Comparison of ENCODE assay signal across 17 mouse cellular contexts in the genomic region with DNA sequence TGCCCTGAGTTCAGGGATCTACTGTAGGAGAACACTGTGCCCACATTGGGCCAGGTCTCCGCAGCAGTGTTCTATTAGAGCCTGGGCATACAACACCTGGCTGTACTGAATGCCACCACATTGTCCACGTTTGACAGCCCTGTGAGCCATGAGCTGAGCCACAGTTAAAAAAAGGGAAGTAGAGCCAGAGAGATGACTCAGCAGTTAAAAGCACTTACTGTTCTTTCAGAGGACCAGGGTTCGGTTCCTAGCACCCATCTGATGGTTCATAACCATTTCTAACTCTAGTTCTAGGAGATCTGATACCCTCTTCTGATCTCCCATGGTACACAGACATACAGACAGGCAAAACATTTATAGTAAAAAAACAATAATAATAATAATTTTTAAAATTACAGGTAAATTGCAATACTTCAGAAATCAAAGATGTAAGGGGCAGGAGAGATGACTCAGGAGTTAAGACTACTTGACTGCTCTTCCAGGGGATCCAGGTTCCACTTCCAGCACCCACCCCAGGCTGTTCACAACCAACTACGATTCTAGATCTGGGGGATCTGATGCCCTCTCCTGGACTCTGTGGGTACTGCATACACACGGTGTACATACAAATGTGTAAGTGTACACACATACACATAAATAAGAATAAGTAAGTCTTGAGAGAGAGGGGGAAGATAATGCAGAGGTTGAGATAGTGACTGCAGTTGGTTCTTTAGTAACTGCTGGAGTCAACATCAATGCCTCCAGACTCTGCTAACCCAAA. TPM values are rescaled to one million over a fixed set of nuclear protein-coding genes. Genes with fewer than 3 reads are reported as not detected.
DNase-seq lines count a peak whose midpoint lies in the region; ATAC-seq and TF ChIP-seq lines count a peak whose summit lies in the region.
"Had no signal": no experiment of that assay in that cellular context is flagged by ENCODE, and none has a peak within 500 bp of the region (broad histone marks: within the 10 kb centered on the region; RNA-seq: fewer than 3 reads in every experiment).

No protein-coding gene starts in this region.

- no peaks in the 10 kb centered on the region for H3K4me1 ChIP-seq in kidney, adult 2 months (ENCODE audit: control insufficient read depth, insufficient read depth, low read length)
- no peaks in the 10 kb centered on the region for H3K4me1 ChIP-seq in midbrain, postnatal 0 days (ENCODE audit: insufficient read depth, low read length)
- no peaks in the 10 kb centered on the region; the same call in 1 of the 2 replicates for H3K4me1 ChIP-seq in midbrain, embryonic 16.5 days (ENCODE audit: control insufficient read depth, insufficient read depth, low read length)
- H3K4me1 ChIP-seq in MEL (ENCODE audit: control insufficient read depth in 1 of 2, insufficient read depth in 2 of 2, low read length in 2 of 2): peaks cover 15 to 38% of the 10 kb centered on the region in 2 experiments
- H3K4me1 ChIP-seq in stomach, postnatal 0 days (replicated peaks; ENCODE audit: control insufficient read depth, insufficient read depth): no peaks in the 10 kb centered on the region
- H3K4me1 ChIP-seq in midbrain, embryonic 14.5 days (ENCODE audit: control insufficient read depth, insufficient read depth, low read length): peaks cover 2% of the 10 kb centered on the region; the same call in 1 of the 2 replicates

- 0 out of 2 replicates have a peak, but pooled peaks have one; percentile 2 for TF ChIP-seq CTCF in kidney, adult 2 months (conservative IDR thresholded peaks at IDR 0.05; ENCODE audit: insufficient read depth, insufficient read length, low read depth, low read length)
- TF ChIP-seq CTCF in midbrain, postnatal 0 days (IDR thresholded peaks at IDR 0.05): peak; percentile 39; the same call in 1 of the 2 replicates
- TF ChIP-seq CTCF in MEL (IDR thresholded peaks at IDR 0.05 in 2 of 3, conservative IDR thresholded peaks at IDR 0.05 in 1 of 3; ENCODE audit: control insufficient read depth in 1 of 3, insufficient read depth in 1 of 3, low read depth in 2 of 3, low read length in 3 of 3, poor library complexity in 1 of 3, severe bottlenecking in 1 of 3): peak; percentile 21 to 56 (median 36); a peak in 4 of 6 replicates
- peak; percentile 43 for TF ChIP-seq CTCF in stomach, postnatal 0 days (IDR thresholded peaks at IDR 0.05; ENCODE audit: low read depth)

- no peak overlapping the region for H3K9ac ChIP-seq in midbrain, postnatal 0 days (replicated peaks; ENCODE audit: low read length, poor library complexity, severe bottlenecking)
- no peak overlapping the region for H3K9ac ChIP-seq in midbrain, embryonic 16.5 days (ENCODE audit: low read depth, low read length)
- no peak overlapping the region for H3K9ac ChIP-seq in MEL (ENCODE audit: control insufficient read depth, low read depth, low read length, poor library complexity, severe bottlenecking)
- H3K9ac ChIP-seq in stomach, postnatal 0 days (ENCODE audit: low read length): no peak overlapping the region
- H3K9ac ChIP-seq in midbrain, embryonic 14.5 days (replicated peaks; ENCODE audit: low read length): no peak overlapping the region
- H3K9ac ChIP-seq: intestine, embryonic 15.5 days; limb, embryonic 15.5 days; midbrain, embryonic 15.5 days had no signal

- no peak for DNase-seq in kidney, adult 2 months
- no peak for DNase-seq in kidney, postnatal 36 days
- DNase-seq in midbrain, postnatal 0 days (ENCODE audit: low spot score): no peak
- peak; percentile 54 for DNase-seq in MEL (ENCODE audit: low read depth, low spot score)
- DNase-seq in stomach, postnatal 0 days (ENCODE audit: low spot score): no peak
- DNase-seq in midbrain, embryonic 14.5 days: no peak
- DNase-seq: adrenal gland, adult 2 months; heart, adult 11 months; kidney, postnatal 14 days; layer of hippocampus, adult 9-11 months; thymus, postnatal 25 days had no signal

- H3K4me2 ChIP-seq in midbrain, postnatal 0 days (ENCODE audit: low read depth, low read length, poor library complexity, severe bottlenecking): no peak overlapping the region
- H3K4me2 ChIP-seq in midbrain, embryonic 16.5 days (ENCODE audit: low read length): no peak overlapping the region
- no peak overlapping the region for H3K4me2 ChIP-seq in stomach, postnatal 0 days (replicated peaks; ENCODE audit: low read depth)
- no peak overlapping the region for H3K4me2 ChIP-seq in midbrain, embryonic 14.5 days (ENCODE audit: low read length)
- H3K4me2 ChIP-seq: intestine, embryonic 15.5 days; limb, embryonic 15.5 days; midbrain, embryonic 15.5 days had no signal

- 96% methylated on average over 5 of the region's 5 CpGs for WGBS in kidney, adult 2 months
- WGBS in midbrain, postnatal 0 days: 97% methylated on average over 5 of the region's 5 CpGs
- WGBS in midbrain, embryonic 16.5 days: 96% methylated on average over 5 of the region's 5 CpGs
- 93% methylated on average over 5 of the region's 5 CpGs for WGBS in stomach, postnatal 0 days
- WGBS in midbrain, embryonic 14.5 days: 96% methylated on average over 5 of the region's 5 CpGs

- no peaks in the 10 kb centered on the region for H3K9me3 ChIP-seq in midbrain, postnatal 0 days (ENCODE audit: low read length)
- H3K9me3 ChIP-seq in midbrain, embryonic 16.5 days (replicated peaks; ENCODE audit: control insufficient read depth, low read length, poor library complexity, severe bottlenecking): no peaks in the 10 kb centered on the region; the same call in 1 of the 2 replicates
- H3K9me3 ChIP-seq in MEL (replicated peaks; ENCODE audit: insufficient read depth, low read length): no peaks in the 10 kb centered on the region
- H3K9me3 ChIP-seq in stomach, postnatal 0 days (ENCODE audit: control insufficient read depth, low read length): no peaks in the 10 kb centered on the region
- no peaks in the 10 kb centered on the region for H3K9me3 ChIP-seq in midbrain, embryonic 14.5 days (ENCODE audit: control insufficient read depth, low read length)
- H3K9me3 ChIP-seq: intestine, embryonic 15.5 days; limb, embryonic 15.5 days; midbrain, embryonic 15.5 days had no signal

- no peak for TF ChIP-seq RAD21 in MEL (IDR thresholded peaks at IDR 0.05; ENCODE audit: low read depth, low read length)

- no peak for ATAC-seq in midbrain, postnatal 0 days (ENCODE audit: low FRiP score)
- no peak for ATAC-seq in midbrain, embryonic 16.5 days
- no peak for ATAC-seq in stomach, postnatal 0 days (ENCODE audit: low FRiP score, low TSS enrichment)
- ATAC-seq in midbrain, embryonic 14.5 days (ENCODE audit: low FRiP score, low TSS enrichment): no peak
- ATAC-seq: forebrain, embryonic 14.5 days; intestine, embryonic 15.5 days; midbrain, embryonic 15.5 days had no signal

- no peak overlapping the region for H3K4me3 ChIP-seq in kidney, adult 2 months (ENCODE audit: insufficient read depth, low read depth, low read length)
- H3K4me3 ChIP-seq in midbrain, postnatal 0 days (ENCODE audit: low read depth, low read length): no peak overlapping the region
- H3K4me3 ChIP-seq in midbrain, embryonic 16.5 days (ENCODE audit: low read depth, low read length): no peak overlapping the region
- H3K4me3 ChIP-seq in MEL (ENCODE audit: control insufficient read depth in 1 of 2, insufficient read depth in 1 of 2, low read depth in 2 of 2, low read length in 2 of 2): no peak overlapping the region
- H3K4me3 ChIP-seq in stomach, postnatal 0 days (ENCODE audit: low read depth, low read length): no peak overlapping the region
- no peak overlapping the region for H3K4me3 ChIP-seq in midbrain, embryonic 14.5 days (replicated peaks; ENCODE audit: low read depth, low read length)
- H3K4me3 ChIP-seq: embryonic facial prominence, embryonic 10.5 days; intestine, embryonic 15.5 days; limb, embryonic 15.5 days; midbrain, embryonic 15.5 days had no signal

- no peak for TF ChIP-seq EP300 in MEL (IDR thresholded peaks at IDR 0.05; ENCODE audit: low read depth in 1 of 2, low read length in 2 of 2)
- no peak for TF ChIP-seq EP300 in stomach, postnatal 0 days (optimal IDR thresholded peaks at IDR 0.05)

- no peaks in the 10 kb centered on the region; the same call in 1 of the 2 replicates for H3K79me2 ChIP-seq in MEL (ENCODE audit: control insufficient read depth, insufficient read depth, low read length, poor library complexity)

- no peaks in the 10 kb centered on the region for H3K36me3 ChIP-seq in kidney, adult 2 months (ENCODE audit: control insufficient read depth, insufficient read depth, low read length)
- H3K36me3 ChIP-seq in midbrain, postnatal 0 days (ENCODE audit: insufficient read depth, low read length): no peaks in the 10 kb centered on the region
- no peaks in the 10 kb centered on the region for H3K36me3 ChIP-seq in midbrain, embryonic 16.5 days (ENCODE audit: control insufficient read depth, insufficient read depth, low read length)
- H3K36me3 ChIP-seq in MEL (ENCODE audit: control insufficient read depth in 1 of 2, insufficient read depth in 2 of 2, low read length in 2 of 2): peaks cover 0 to 15% of the 10 kb centered on the region in 2 experiments; a peak in 2 of 4 replicates
- H3K36me3 ChIP-seq in stomach, postnatal 0 days (ENCODE audit: control insufficient read depth, insufficient read depth, low read length): no peaks in the 10 kb centered on the region
- no peaks in the 10 kb centered on the region for H3K36me3 ChIP-seq in midbrain, embryonic 14.5 days (ENCODE audit: control insufficient read depth, insufficient read depth, low read length)
- H3K36me3 ChIP-seq: intestine, embryonic 15.5 days; limb, embryonic 15.5 days; midbrain, embryonic 15.5 days had no signal

- no peaks in the 10 kb centered on the region for H3K27me3 ChIP-seq in kidney, adult 2 months (replicated peaks; ENCODE audit: control insufficient read depth, insufficient read depth, low read length)
- H3K27me3 ChIP-seq in midbrain, postnatal 0 days (ENCODE audit: insufficient read depth, low read length): no peaks in the 10 kb centered on the region
- no peaks in the 10 kb centered on the region for H3K27me3 ChIP-seq in midbrain, embryonic 16.5 days (ENCODE audit: control insufficient read depth, insufficient read depth, low read depth, low read length)
- H3K27me3 ChIP-seq in MEL (ENCODE audit: control insufficient read depth in 1 of 2, insufficient read depth in 2 of 2, low read length in 2 of 2): no peaks in the 10 kb centered on the region
- H3K27me3 ChIP-seq in stomach, postnatal 0 days (ENCODE audit: control insufficient read depth, insufficient read depth, low read length): no peaks in the 10 kb centered on the region
- H3K27me3 ChIP-seq in midbrain, embryonic 14.5 days (ENCODE audit: control insufficient read depth, insufficient read depth, low read length): no peaks in the 10 kb centered on the region
- H3K27me3 ChIP-seq: limb, embryonic 15.5 days; midbrain, embryonic 15.5 days had no signal

- TF ChIP-seq POLR2A in kidney, adult 2 months (IDR thresholded peaks at IDR 0.05; ENCODE audit: low read depth, low read length): no peak
- TF ChIP-seq POLR2A in MEL (IDR thresholded peaks at IDR 0.05; ENCODE audit: control insufficient read depth in 1 of 2, insufficient read depth in 1 of 2, low read depth in 1 of 2, low read length in 2 of 2, poor library complexity in 1 of 2): no peak

- H3K27ac ChIP-seq in kidney, adult 2 months (ENCODE audit: insufficient read depth, low read depth, low read length): no peak overlapping the region
- no peak overlapping the region for H3K27ac ChIP-seq in midbrain, postnatal 0 days (ENCODE audit: low read depth, low read length)
- H3K27ac ChIP-seq in midbrain, embryonic 16.5 days (ENCODE audit: low read length): no peak overlapping the region
- no peak overlapping the region for H3K27ac ChIP-seq in MEL (ENCODE audit: control insufficient read depth, low read depth, low read length)
- H3K27ac ChIP-seq in stomach, postnatal 0 days (replicated peaks): no peak overlapping the region
- H3K27ac ChIP-seq in midbrain, embryonic 14.5 days (replicated peaks; ENCODE audit: low read depth, low read length): no peak overlapping the region
- H3K27ac ChIP-seq: embryonic facial prominence, embryonic 10.5 days; intestine, embryonic 15.5 days; limb, embryonic 15.5 days; midbrain, embryonic 15.5 days had no signal

RNA-seq across cellular contexts. Expression of gene Celsr1, which starts 14.6 kb away (rescaled TPM):
- 12.4 and 16.8 TPM in 2 replicates for polyA plus RNA-seq in kidney, adult 2 months (2012; rRNA removed)
- total RNA-seq in midbrain, postnatal 0 days (2014; rRNA removed): 13.7 and 15.0 TPM in 2 replicates
- polyA plus RNA-seq in midbrain, postnatal 0 days (2015; fragmentation: Nextera tagmentation; extraction: Ambion mirVana): 0.60 and 0.79 TPM in 2 replicates
- 1.1 and 1.3 TPM in 2 replicates for polyA plus RNA-seq in midbrain, embryonic 16.5 days (2015; fragmentation: Nextera tagmentation; extraction: Ambion mirVana)
- total RNA-seq in MEL (2012; rRNA removed): 0.12 and 0.16 TPM in 2 replicates
- polyA plus RNA-seq in MEL (2012; ENCODE audit: insufficient read depth in 1 of 2, insufficient read length in 2 of 2, low read depth in 1 of 2, low replicate concordance in 2 of 2, missing spikeins in 1 of 2): under 1 TPM in 1 of 2 experiments, not detected in 1; 0.42 TPM
- polyA plus RNA-seq in stomach, postnatal 0 days (2015; fragmentation: Nextera tagmentation; extraction: Ambion mirVana): 2.0 and 2.2 TPM in 2 replicates
- polyA plus RNA-seq in midbrain, embryonic 14.5 days (2014; fragmentation: Nextera tagmentation; extraction: Ambion mirVana): 2.9 and 3.5 TPM in 2 replicates

RNA-seq across cellular contexts. Expression of gene Gramd4, which starts 38.6 kb away (rescaled TPM):
- polyA plus RNA-seq in kidney, adult 2 months (2012; rRNA removed): 18.9 and 20.6 TPM in 2 replicates
- 43.4 and 47.6 TPM in 2 replicates for total RNA-seq in midbrain, postnatal 0 days (2014; rRNA removed)
- 21.5 and 22.5 TPM in 2 replicates for polyA plus RNA-seq in midbrain, postnatal 0 days (2015; fragmentation: Nextera tagmentation; extraction: Ambion mirVana)
- polyA plus RNA-seq in midbrain, embryonic 16.5 days (2015; fragmentation: Nextera tagmentation; extraction: Ambion mirVana): 36.0 and 36.7 TPM in 2 replicates
- total RNA-seq in MEL (2012; rRNA removed): 34.1 and 43.1 TPM in 2 replicates
- 10 to 100 TPM; 35.2 to 38.0 TPM for polyA plus RNA-seq in MEL (2012; ENCODE audit: insufficient read depth in 1 of 2, insufficient read length in 2 of 2, low read depth in 1 of 2, low replicate concordance in 2 of 2, missing spikeins in 1 of 2)
- 11.1 and 11.4 TPM in 2 replicates for polyA plus RNA-seq in stomach, postnatal 0 days (2015; fragmentation: Nextera tagmentation; extraction: Ambion mirVana)
- polyA plus RNA-seq in midbrain, embryonic 14.5 days (2014; fragmentation: Nextera tagmentation; extraction: Ambion mirVana): 29.5 and 31.0 TPM in 2 replicates
